Mouse (Mus musculus): Measurements from ENCODE around the gene Lama5. TPM values are rescaled to one million over a fixed set of nuclear protein-coding genes. Genes with fewer than 3 reads are reported as not detected.

Lama5 gene
- polyA plus RNA-seq, 1 experiment from 2014 or later = 6.4 TPM

DNA sequence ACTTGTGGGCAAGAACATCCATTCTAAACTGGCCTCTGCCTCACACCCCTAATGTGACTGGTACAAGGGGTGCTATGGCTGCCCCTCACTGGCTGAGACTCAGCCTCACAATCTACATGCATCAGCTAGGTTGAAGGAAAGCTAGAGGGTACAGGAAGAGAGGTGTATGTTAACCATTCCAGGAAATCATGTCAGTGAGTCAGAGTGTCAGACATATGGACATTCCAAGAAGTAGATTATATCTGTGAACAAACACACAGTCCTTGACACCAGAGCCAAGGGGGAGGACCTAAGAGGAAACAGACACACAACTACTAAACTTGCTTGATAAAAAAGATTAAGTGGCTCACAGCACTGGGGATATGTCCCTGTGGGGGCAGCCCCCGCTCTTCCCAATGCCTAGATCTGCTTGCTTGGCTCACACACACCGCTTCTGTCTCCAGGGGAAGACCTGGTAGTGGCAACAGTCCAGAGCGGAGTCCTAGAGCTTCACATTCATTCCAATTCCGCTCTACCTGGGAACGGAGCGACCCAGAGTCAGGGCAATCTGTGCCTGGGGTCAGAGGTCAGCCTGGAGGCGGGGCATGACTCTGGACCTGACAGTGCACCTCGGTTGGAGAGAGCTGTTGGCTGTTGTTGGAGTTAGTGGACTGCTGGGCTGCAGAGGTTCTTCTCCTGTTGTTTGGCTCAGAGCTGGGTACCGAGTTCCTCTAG is 23.4 kb upstream of the Lama5 start:
- H3K9me3 ChIP-seq (replicated peaks) = no peaks in the 10 kb centered on the region
- H3K27ac ChIP-seq (replicated peaks) = no peak overlapping the region
- H3K36me3 ChIP-seq = no peaks in the 10 kb centered on the region
- WGBS = 63% methylated on average over 9 of the region's 9 CpGs
- no peak overlapping the region for H3K4me3 ChIP-seq
- no peaks in the 10 kb centered on the region for H3K27me3 ChIP-seq (ENCODE audit: low read depth, poor library complexity, severe bottlenecking)
- peaks cover 18% of the 10 kb centered on the region for H3K4me1 ChIP-seq
- DNase-seq (ENCODE audit: low spot score) = no peak

DNA sequence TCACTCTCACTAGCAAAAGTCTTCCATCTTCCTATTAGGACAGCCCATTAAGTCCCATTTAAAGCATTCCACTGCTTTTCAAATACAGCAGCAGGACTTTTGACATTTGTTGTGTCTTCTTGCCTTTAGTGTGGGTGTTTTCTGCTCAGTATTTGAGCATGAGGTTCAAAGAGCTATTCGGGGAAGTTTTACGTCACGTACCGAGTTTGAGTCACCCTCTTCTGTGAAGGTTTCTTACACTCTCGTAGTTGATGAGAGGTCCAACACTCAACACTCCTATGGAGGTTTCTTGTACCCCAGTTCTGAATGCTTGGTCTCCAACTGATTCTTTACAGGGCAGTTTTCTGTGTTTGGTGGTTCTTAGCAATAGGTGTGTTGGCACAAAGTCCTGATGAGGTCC is 22.3 kb upstream of the Lama5 start:
- Histone ChIP-seq H3K4me3 (no peak overlapping the region), H3K36me3 (no peaks in the 10 kb centered on the region), H3K27me3 (ENCODE audit: low read depth, poor library complexity, severe bottlenecking) (no peaks in the 10 kb centered on the region), H3K9me3 (replicated peaks) (no peaks in the 10 kb centered on the region), H3K27ac (replicated peaks) (no peak overlapping the region), H3K4me1 (peaks cover 18% of the 10 kb centered on the region)
- no peak for DNase-seq (ENCODE audit: low spot score)
- 95% methylated on average over 5 of the region's 5 CpGs for WGBS

DNA sequence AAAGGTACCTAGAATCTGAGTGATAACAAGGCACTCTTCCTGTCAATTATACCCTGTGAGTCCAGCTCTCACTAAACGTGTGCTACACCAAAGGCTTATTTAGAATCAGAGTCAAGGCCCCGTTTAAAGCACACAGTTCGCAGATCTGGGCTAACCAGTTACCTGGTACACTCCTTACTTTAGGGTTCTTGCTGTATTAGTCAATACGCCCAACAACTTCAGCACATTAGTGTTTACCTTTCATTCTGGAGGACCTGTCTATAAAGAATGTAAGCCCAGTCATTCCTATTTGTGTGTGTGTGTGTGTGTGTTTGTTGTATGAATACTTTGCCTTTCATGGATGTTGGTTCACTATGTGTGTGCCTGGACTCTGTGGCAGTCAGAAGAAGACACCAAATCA is 17.4 kb upstream of the Lama5 start:
- Histone ChIP-seq H3K27me3 (ENCODE audit: low read depth, poor library complexity, severe bottlenecking) (no peaks in the 10 kb centered on the region), H3K4me1 (no peaks in the 10 kb centered on the region), H3K9me3 (replicated peaks) (no peaks in the 10 kb centered on the region), H3K4me3 (no peak overlapping the region), H3K36me3 (no peaks in the 10 kb centered on the region), H3K27ac (replicated peaks) (no peak overlapping the region)
- WGBS = 92% methylated on average over 4 of the region's 4 CpGs
- no peak for DNase-seq (ENCODE audit: low spot score)

DNA sequence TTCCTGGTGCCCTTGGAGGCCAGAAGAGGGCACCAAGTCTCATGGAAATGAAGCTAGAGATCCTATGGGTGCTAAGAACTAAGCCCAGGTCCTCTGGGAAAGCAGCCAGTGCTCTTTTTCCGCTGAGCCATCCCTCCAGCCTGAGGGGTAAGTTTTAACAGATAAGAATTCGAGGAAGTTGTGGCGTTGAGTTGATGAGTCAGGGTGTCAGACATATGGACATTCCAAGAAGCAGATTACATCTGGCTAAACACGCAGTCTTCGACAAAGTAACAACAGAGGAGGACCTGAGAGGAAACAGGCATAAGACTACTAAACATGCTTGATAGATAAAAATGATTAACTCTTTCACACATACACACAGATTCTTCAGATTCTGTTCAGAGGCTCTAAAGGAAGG is 12.9 kb upstream of the Lama5 start:
- Histone ChIP-seq H3K4me1 (peaks cover 8% of the 10 kb centered on the region), H3K27ac (replicated peaks) (no peak overlapping the region), H3K4me3 (no peak overlapping the region), H3K27me3 (ENCODE audit: low read depth, poor library complexity, severe bottlenecking) (no peaks in the 10 kb centered on the region), H3K9me3 (replicated peaks) (no peaks in the 10 kb centered on the region), H3K36me3 (no peaks in the 10 kb centered on the region)
- 87% methylated on average over 5 of the region's 5 CpGs for WGBS
- DNase-seq (ENCODE audit: low spot score) = no peak

DNA sequence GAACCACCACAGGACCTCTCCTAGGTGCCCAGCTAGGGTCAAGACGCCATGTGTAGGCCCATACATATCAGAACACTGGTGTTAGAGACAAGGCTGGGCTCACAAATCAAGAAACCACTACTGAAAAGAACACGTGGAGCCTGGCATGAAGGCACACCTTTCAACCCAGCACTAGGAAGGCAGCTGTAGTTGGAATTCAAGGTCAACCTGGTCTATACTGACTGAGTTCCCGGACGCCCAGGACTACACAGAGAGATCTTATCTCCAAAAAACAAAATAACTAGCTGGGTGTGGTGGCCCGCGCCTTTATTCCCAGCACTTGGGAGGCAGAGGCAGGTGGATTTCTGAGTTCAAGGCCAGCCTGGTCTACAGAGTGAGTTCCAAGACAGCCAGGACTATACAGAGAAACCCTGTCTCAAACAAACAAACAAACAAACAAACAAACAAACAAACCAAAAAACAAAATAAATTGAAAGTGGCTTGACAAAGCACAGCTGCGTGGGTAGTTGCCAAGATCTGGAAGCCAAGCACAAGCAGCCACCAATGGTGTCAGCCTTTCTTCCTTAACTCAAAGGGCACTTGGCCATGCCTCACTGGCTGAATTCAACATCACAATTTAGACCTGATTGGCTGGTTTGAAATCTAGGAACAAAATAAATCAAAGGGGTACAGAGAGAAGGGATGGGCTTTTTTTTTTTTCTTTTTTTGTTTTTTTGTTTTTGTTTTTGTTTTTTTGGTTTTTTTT is 12.1 kb upstream of the Lama5 start:
- Histone ChIP-seq H3K27me3 (ENCODE audit: low read depth, poor library complexity, severe bottlenecking) (no peaks in the 10 kb centered on the region), H3K9me3 (replicated peaks) (no peaks in the 10 kb centered on the region), H3K27ac (replicated peaks) (no peak overlapping the region), H3K4me3 (no peak overlapping the region), H3K4me1 (peaks cover 8% of the 10 kb centered on the region), H3K36me3 (no peaks in the 10 kb centered on the region)
- DNase-seq (ENCODE audit: low spot score) = no peak
- WGBS = 93% methylated on average over 7 of the region's 7 CpGs

DNA sequence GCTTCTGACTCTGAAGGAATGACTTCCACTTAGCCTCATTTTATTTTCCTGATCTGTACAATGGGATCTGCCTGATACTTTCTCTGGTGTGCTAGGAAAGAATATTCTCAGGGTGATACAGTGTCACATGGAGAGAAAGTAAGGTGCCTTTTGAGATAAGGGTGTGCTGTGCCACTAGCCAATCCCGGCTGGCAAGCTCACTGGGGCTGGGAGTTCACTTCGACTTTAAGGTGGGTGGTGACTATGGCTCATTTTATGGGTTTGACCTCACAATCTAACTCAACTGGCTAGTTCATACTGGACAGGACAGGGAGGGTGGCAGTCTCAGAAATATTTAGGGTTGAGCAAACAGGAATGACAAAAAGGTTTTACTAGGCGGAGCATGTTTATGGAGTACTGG is 11.3 kb upstream of the Lama5 start:
- H3K36me3 ChIP-seq = no peaks in the 10 kb centered on the region
- DNase-seq (ENCODE audit: low spot score) = no peak
- no peaks in the 10 kb centered on the region for H3K27me3 ChIP-seq (ENCODE audit: low read depth, poor library complexity, severe bottlenecking)
- no peak overlapping the region for H3K27ac ChIP-seq (replicated peaks)
- peaks cover 8% of the 10 kb centered on the region for H3K4me1 ChIP-seq
- no peaks in the 10 kb centered on the region for H3K9me3 ChIP-seq (replicated peaks)
- WGBS = 89% methylated on average over 3 of the region's 3 CpGs
- H3K4me3 ChIP-seq = no peak overlapping the region

DNA sequence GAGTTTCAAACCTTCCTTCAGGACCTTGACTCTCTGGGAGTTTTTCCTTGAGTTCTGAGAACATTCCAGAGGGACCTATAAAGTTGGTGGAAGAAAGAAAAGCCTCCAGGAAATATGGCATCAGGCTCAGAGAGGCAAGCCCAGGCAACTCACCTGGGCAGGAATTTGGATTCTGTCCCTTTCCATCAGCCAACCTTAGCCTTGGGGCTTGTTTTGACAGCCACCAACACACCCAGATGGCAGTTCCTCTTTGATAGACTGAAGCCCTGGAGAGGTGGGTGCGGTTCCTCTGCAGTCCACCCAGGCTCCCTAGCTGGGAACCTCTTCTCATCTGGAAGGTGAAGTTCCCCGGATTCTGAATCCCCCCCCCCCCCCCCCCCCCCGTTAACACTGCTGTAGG is 10.8 kb upstream of the Lama5 start:
- Histone ChIP-seq H3K9me3 (replicated peaks) (no peaks in the 10 kb centered on the region), H3K27me3 (ENCODE audit: low read depth, poor library complexity, severe bottlenecking) (no peaks in the 10 kb centered on the region), H3K36me3 (no peaks in the 10 kb centered on the region), H3K4me1 (peaks cover 8% of the 10 kb centered on the region), H3K4me3 (no peak overlapping the region), H3K27ac (replicated peaks) (no peak overlapping the region)
- WGBS = 68% methylated on average over 3 of the region's 3 CpGs
- no peak for DNase-seq (ENCODE audit: low spot score)

DNA sequence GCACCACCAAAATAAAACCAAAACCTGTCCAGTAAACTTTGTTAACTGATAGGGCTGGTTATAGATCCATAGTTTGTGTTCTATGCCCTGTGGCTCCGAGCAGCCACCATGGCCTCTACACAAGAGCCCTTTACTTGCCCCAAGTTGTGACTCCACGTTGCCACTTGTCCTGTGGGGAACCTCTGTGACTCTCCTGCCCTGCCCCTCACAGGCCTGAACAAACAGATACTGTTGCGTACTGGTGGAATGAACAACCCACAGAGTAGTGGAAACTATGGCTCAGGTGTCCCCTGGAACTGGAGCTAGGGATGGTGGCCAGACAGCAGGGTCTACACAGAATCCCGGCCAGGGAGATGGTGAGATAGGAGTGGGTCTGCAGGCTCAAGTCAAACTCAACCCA is 10.1 kb upstream of the Lama5 start:
- no peaks in the 10 kb centered on the region for H3K27me3 ChIP-seq (ENCODE audit: low read depth, poor library complexity, severe bottlenecking)
- H3K4me3 ChIP-seq = no peak overlapping the region
- H3K36me3 ChIP-seq = no peaks in the 10 kb centered on the region
- DNase-seq (ENCODE audit: low spot score) = no peak
- 89% methylated on average over 4 of the region's 4 CpGs for WGBS
- peaks cover 8% of the 10 kb centered on the region for H3K4me1 ChIP-seq
- no peak overlapping the region for H3K27ac ChIP-seq (replicated peaks)
- H3K9me3 ChIP-seq (replicated peaks) = no peaks in the 10 kb centered on the region

DNA sequence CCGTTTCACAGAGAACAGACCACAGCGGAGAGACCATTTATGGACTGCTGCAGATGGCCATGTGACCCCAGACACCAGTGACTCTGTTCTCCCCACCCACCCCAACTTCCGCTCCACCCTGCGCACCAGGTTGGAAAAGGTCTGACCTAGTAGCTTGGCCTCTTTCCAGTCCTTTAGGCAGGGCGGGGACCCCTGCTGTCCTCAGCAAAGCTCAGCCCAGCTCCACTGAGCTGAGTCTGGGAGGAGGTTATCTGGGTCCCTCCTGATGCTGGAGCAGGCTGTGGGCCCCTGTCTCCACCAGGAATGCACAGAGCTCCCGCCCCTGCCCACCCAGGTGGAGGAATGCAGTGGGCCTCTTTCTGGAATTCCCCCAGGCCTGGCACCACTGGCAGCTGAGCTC is 9.3 kb upstream of the Lama5 start:
- no peak overlapping the region; the same call in 1 of the 2 replicates for H3K27ac ChIP-seq (replicated peaks)
- peaks cover 8% of the 10 kb centered on the region for H3K4me1 ChIP-seq
- no peaks in the 10 kb centered on the region for H3K27me3 ChIP-seq (ENCODE audit: low read depth, poor library complexity, severe bottlenecking)
- WGBS = 61% methylated on average over 6 of the region's 6 CpGs
- DNase-seq (ENCODE audit: low spot score) = no peak
- H3K9me3 ChIP-seq (replicated peaks) = no peaks in the 10 kb centered on the region
- H3K36me3 ChIP-seq = no peaks in the 10 kb centered on the region
- H3K4me3 ChIP-seq = no peak overlapping the region

DNA sequence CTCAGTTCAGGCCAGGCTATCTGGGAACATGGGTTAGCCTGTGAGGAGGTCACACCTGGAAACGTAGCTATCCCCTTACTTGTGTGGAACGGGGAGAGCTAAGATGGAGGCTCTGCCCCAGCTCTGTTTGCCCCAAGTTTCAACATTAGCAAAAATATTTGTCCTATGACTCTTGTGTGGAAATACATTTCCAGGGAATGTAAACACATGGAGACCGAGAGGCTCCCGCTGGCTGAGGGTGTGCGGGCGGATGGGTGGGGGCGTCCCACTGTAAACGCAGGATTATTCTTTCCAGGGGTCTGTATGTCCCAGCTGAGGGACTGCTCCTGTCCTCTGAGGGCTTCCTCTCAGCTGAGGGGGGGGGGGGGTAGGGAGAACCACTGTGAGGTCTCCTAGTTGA is 8.7 kb upstream of the Lama5 start:
- no peaks in the 10 kb centered on the region for H3K36me3 ChIP-seq
- no peaks in the 10 kb centered on the region for H3K9me3 ChIP-seq (replicated peaks)
- WGBS = 91% methylated on average over 8 of the region's 8 CpGs
- no peak overlapping the region for H3K4me3 ChIP-seq
- peaks cover 8% of the 10 kb centered on the region for H3K4me1 ChIP-seq
- no peaks in the 10 kb centered on the region for H3K27me3 ChIP-seq (ENCODE audit: low read depth, poor library complexity, severe bottlenecking)
- H3K27ac ChIP-seq (replicated peaks) = no peak overlapping the region; the same call in 1 of the 2 replicates
- DNase-seq (ENCODE audit: low spot score) = no peak

DNA sequence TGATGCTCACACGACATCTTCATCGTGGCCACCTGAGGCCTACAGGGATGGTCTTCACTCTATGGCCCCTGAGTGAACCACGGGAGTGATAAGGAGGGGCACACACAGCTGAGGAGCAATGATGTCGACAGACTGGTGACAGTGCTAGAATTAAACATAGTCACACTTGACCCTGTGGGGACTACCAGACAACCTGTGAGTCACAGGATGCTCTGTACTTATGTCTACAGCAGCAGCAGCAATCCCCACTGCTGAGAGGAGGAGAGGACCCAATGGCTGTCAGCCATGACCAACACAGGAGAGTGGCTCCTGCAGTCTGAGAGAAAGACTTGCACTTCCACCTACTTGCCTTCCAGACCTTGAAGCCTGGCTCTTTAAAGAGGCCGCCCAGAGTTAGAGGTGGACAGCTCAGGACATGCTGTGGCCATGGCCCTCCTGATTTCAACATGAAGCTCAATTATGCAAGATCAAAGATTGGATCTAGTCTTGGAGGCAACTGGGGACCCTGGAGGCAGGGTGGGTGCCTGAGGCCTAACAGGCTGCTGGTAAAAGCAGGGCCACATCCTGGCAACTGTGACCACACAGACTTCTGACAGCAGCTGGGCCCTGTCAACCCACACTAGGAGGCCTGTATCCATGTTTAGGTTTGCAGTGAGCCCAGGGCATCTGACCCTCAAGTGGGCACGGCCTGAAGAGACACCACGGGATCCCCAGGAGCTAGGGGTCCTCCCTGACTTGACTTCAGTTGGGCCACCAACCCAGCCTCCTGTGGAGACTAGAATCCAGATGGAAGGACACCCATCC is 7.6 kb upstream of the Lama5 start:
- Histone ChIP-seq H3K36me3 (no peaks in the 10 kb centered on the region), H3K27me3 (ENCODE audit: low read depth, poor library complexity, severe bottlenecking) (peaks cover 9% of the 10 kb centered on the region), H3K27ac (replicated peaks) (no peak overlapping the region; the same call in 1 of the 2 replicates), H3K9me3 (replicated peaks) (no peaks in the 10 kb centered on the region), H3K4me1 (peaks cover 13% of the 10 kb centered on the region), H3K4me3 (no peak overlapping the region)
- 87% methylated on average over 7 of the region's 7 CpGs for WGBS
- no peak for DNase-seq (ENCODE audit: low spot score)

DNA sequence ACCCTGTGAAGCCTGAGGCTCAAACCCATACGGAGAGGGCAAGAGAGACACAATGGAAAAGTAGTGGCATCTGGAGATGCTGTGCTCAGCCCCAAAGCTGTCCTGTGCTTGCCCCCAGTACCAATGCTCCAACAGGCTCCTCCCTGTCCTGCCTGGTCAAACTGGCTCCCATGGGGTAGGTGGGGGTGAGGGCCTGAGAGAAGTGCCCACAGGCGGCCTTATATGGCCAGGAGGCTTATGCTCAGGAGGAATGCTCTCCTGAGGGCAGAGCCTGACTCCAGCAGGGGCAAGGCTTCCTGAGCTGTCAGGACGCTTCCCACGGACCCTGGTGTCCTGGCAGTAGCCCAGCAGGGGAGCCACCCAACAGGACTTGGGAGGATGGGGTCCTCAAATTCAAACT is 4.8 kb upstream of the Lama5 start:
- WGBS = 57% methylated on average over 4 of the region's 4 CpGs
- H3K4me1 ChIP-seq = peaks cover 42% of the 10 kb centered on the region

DNA sequence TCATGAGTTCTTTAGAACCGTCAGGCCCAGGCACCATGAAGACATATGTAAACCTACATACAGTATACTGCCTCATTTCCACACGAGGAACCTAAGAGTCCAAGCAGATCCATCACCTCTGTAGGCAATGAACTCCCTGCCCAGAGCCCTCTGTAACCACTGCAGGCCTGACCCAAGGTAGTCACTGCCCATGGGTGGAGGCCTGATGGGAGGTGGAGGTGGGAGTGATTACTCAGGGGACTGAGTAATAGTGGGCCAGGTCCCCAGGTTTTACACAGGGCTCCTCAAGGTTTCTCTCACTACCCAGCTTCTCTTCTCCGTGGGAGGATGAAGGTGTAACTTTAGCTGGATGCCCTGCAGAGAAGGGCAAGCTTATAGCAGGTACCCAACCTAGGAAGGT is 3.5 kb upstream of the Lama5 start:
- H3K27me3 ChIP-seq (ENCODE audit: low read depth, poor library complexity, severe bottlenecking) = peaks cover 49% of the 10 kb centered on the region
- H3K4me3 ChIP-seq = no peak overlapping the region
- no peak for DNase-seq (ENCODE audit: low spot score)
- H3K9me3 ChIP-seq (replicated peaks) = no peaks in the 10 kb centered on the region
- no peaks in the 10 kb centered on the region for H3K36me3 ChIP-seq
- 81% methylated on average over 3 of the region's 3 CpGs for WGBS
- no peak overlapping the region for H3K27ac ChIP-seq (replicated peaks)
- H3K4me1 ChIP-seq = peaks cover 46% of the 10 kb centered on the region

More for the DNA sequence above, 4.8 kb upstream of the Lama5 start:
- DNase-seq (ENCODE audit: low spot score) = no peak
- Histone ChIP-seq H3K9me3 (replicated peaks) (no peaks in the 10 kb centered on the region), H3K4me3 (no peak overlapping the region), H3K27me3 (ENCODE audit: low read depth, poor library complexity, severe bottlenecking) (peaks cover 35% of the 10 kb centered on the region), H3K27ac (replicated peaks) (peak overlapping the region; percentile 46; the same call in 1 of the 2 replicates), H3K36me3 (no peaks in the 10 kb centered on the region)
